Mouse (Mus musculus) adrenal gland, postnatal 10 days (tissue): ENCODE data around the gene Fam205c. TPM values are rescaled to one million over a fixed set of nuclear protein-coding genes. Genes with fewer than 3 reads are reported as not detected.
A peak's percentile ranks its signal among the peaks of the same experiment; 100 is the strongest.

Source experiments
- DNase-seq: peaks from one replicate; pipeline ENCODE4 v3.0.0; 2021; ENCODE audit warnings: mixed read lengths
- long read RNA-seq, 2 experiments: library from polyadenylated mRNA; stranded (forward); transcript quantifications; one replicate each; pipeline ENCODE4 v2.0.0; 2021
- total RNA-seq, 2 experiments: library from RNA; stranded (reverse); gene quantifications; 2 replicates each; pipeline ENCODE4 v1.2.3; 2021

Fam205c gene
- not detected for total RNA-seq
- long read RNA-seq, experiment 1 = 0 reads
- long read RNA-seq, experiment 2 = 0 reads

GRCm38 (mm10) chr4:42874134-42874533 is at the start of gene Fam205c:
Gene Fam205c, minus strand, starts transcription at chr4:42874234.
- DNase-seq = no peak

- no peak for DNase-seq
Measured at GRCm38 (mm10) chr4:42922461-42922860, 48.4 kb upstream of the Fam205c start.

GRCm38 (mm10) chr4:42922056-42922455 is 48.0 kb upstream of the Fam205c start:
- no peak for DNase-seq

GRCm38 (mm10) chr4:42921536-42921935 is 47.5 kb upstream of the Fam205c start:
- no peak for DNase-seq

GRCm38 (mm10) chr4:42920726-42921125 is 46.7 kb upstream of the Fam205c start:
- DNase-seq = no peak

GRCm38 (mm10) chr4:42917402-42917774 is 43.4 kb upstream of the Fam205c start:
- no peak for DNase-seq

GRCm38 (mm10) chr4:42916617-42917401 is 42.8 kb upstream of the Fam205c start, which contains the start of gene Phf24:
Gene Phf24, plus strand, starts transcription at chr4:42916660.
- DNase-seq = peak; percentile 58

GRCm38 (mm10) chr4:42915966-42916365 is 41.9 kb upstream of the Fam205c start:
- no peak for DNase-seq

- DNase-seq = no peak
Measured at GRCm38 (mm10) chr4:42915311-42915710, 41.3 kb upstream of the Fam205c start.

GRCm38 (mm10) chr4:42913391-42913790 is 39.4 kb upstream of the Fam205c start:
- no peak for DNase-seq

- DNase-seq = no peak
Measured at GRCm38 (mm10) chr4:42904966-42905365, 30.9 kb upstream of the Fam205c start.

- no peak for DNase-seq
Measured at GRCm38 (mm10) chr4:42904523-42904922, 30.5 kb upstream of the Fam205c start.

- DNase-seq = no peak
Measured at GRCm38 (mm10) chr4:42903942-42904341, 29.9 kb upstream of the Fam205c start.

GRCm38 (mm10) chr4:42902730-42903129 is 28.7 kb upstream of the Fam205c start:
- DNase-seq = no peak

- peak; percentile 34 for DNase-seq
Measured at GRCm38 (mm10) chr4:42902174-42902573, 28.1 kb upstream of the Fam205c start.

- no peak for DNase-seq
Measured at GRCm38 (mm10) chr4:42900878-42901277, 26.8 kb upstream of the Fam205c start.

- no peak for DNase-seq
Measured at GRCm38 (mm10) chr4:42898914-42899313, 24.9 kb upstream of the Fam205c start.

GRCm38 (mm10) chr4:42895118-42895517 is 21.1 kb upstream of the Fam205c start:
- DNase-seq = no peak

- DNase-seq = no peak
Measured at GRCm38 (mm10) chr4:42891176-42891575, 17.1 kb upstream of the Fam205c start.

- DNase-seq = no peak
Measured at GRCm38 (mm10) chr4:42888806-42889205, 14.8 kb upstream of the Fam205c start.

- no peak for DNase-seq
Measured at GRCm38 (mm10) chr4:42886926-42887325, 12.9 kb upstream of the Fam205c start.

GRCm38 (mm10) chr4:42880677-42880948 is 6.6 kb upstream of the Fam205c start:
- DNase-seq = no peak

- no peak for DNase-seq
Measured at GRCm38 (mm10) chr4:42879829-42880676, 6.0 kb upstream of the Fam205c start.

- DNase-seq = no peak
Measured at GRCm38 (mm10) chr4:42877657-42878056, 3.6 kb upstream of the Fam205c start.
